Mouse (Mus musculus) embryonic stem cell, embryonic (primary cell): ENCODE data around the gene Slc30a2.
"Not testable (repeated sequence)": the region's sequence is repeated elsewhere in the genome, so short reads cannot be mapped to it uniquely, and the experiment has no call there.

Source experiments
- CTCF ChIA-PET, 4 experiments: fragments of 300-600 bp in 2 of 4; fragments of 350-600 bp in 2 of 4; sonication (Branson Sonifier 250); formaldehyde crosslinking; loops; one replicate each; lab custom pipeline; 2022; ENCODE audit warnings: inconsistent platforms in 2 of 4; lab: Charles Lee
- POLR2A ChIA-PET, 4 experiments: fragments of 300-600 bp in 2 of 4; fragments of 350-600 bp in 2 of 4; sonication (Branson Sonifier 250); formaldehyde crosslinking; loops; one replicate each; lab custom pipeline; 2022; ENCODE audit warnings: antibody characterized with exemption in 4 of 4, inconsistent platforms in 1 of 4; lab: Charles Lee

Slc30a2 gene

DNA sequence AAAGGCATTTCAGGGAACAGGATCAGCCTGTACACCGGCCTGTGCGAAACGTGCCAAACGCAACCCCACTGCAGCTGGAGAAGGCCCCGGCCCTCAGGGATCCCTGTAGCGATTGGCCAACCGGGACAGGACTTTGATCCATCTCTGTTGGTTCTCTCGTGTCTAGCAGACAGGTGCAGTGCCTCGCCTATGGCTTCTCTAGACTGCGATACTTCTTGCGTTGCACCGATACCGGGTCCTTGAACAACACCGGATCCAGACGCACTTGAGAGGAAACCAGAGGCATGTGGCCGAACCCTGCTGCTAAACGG lies 14.4 kb downstream of the Slc30a2 start:
- POLR2A ChIA-PET = interaction anchor here in 3 of 4 experiments (0.5 to 4.9 kb wide), 16 partner anchors 9 to 565 kb away, joined by 3 to 61 read pairs (median 6); partner anchors contain the start of genes Slc30a2 (in 3 of the 3) and Trim63 (in 2 of the 3)
- CTCF ChIA-PET = interaction anchor here in 3 of 4 experiments (0.5 to 3.0 kb wide), 16 partner anchors 9 to 811 kb away, joined by 3 to 21 read pairs (median 4); partner anchors contain the start of genes Nudc (in 1 of the 3) and Slc30a2 (in 1 of the 3)

GRCm38 (mm10) chr4:134359649-134360048 lies 16.7 kb downstream of the Slc30a2 start:
- ChIA-PET CTCF (no interaction called here), POLR2A (interaction anchor here in 2 of 4 experiments (0.9 to 4.9 kb wide), 9 partner anchors 8 to 43 kb away, joined by 3 to 28 read pairs (median 4); partner anchors contain the start of gene Slc30a2 (in 1 of the 2))

GRCm38 (mm10) chr4:134361215-134361614 lies 18.2 kb downstream of the Slc30a2 start:
- ChIA-PET POLR2A (interaction anchor here in 2 of 4 experiments (0.6 to 1.7 kb wide), 10 partner anchors 11 to 1881 kb away, joined by 3 to 8 read pairs (median 4); partner anchors contain the start of gene Trim63 (in 1 of the 2)), CTCF (interaction anchor here in 1 of 4 experiments (0.6 to 0.7 kb wide), 6 partner anchors 8 to 273 kb away, joined by 3 to 14 read pairs (median 4); partner anchors contain the start of gene Trim63)

- POLR2A ChIA-PET = interaction anchor here in 3 of 4 experiments (0.6 to 2.7 kb wide), 17 partner anchors 9 to 233 kb away, joined by 3 to 19 read pairs (median 5); partner anchors contain the start of genes Sh3bgrl3 (in 1 of the 3), Slc30a2 (in 1 of the 3) and Trim63 (in 1 of the 3)
- CTCF ChIA-PET = interaction anchor here in 1 of 4 experiments (0.6 to 1.0 kb wide), 6 partner anchors 10 to 167 kb away, joined by 3 read pairs; no protein-coding TSS in a partner anchor
Measured at GRCm38 (mm10) chr4:134362124-134362523, 19.1 kb downstream of the Slc30a2 start.

DNA sequence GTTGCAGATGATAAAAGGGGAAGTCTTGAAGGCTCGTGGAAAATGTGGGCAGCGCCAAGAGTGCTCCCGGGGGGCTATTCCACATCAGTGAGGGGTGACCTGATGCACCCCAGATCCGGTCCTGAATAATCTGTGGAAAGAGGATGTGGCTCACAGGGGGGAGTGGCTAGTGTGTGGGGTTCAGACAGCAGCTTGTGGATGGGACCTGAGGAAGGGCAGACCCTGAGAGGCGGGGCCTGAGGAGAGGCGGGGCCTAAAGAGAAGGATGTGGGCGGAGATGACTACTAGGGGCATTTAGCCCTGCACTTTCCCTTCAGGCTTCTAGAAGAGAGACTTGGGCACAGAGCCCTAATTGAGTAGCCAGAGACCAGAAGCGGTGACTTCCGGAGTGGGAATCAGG lies 19.6 kb downstream of the Slc30a2 start:
- CTCF ChIA-PET = interaction anchor here in 2 of 4 experiments (0.6 to 1.0 kb wide), 6 partner anchors 10 to 1286 kb away, joined by 3 to 5 read pairs (median 3); no protein-coding TSS in a partner anchor
- POLR2A ChIA-PET = interaction anchor here in 3 of 4 experiments (0.6 to 2.7 kb wide), 13 partner anchors 9 to 233 kb away, joined by 3 to 19 read pairs (median 6); partner anchors contain the start of genes Sh3bgrl3 (in 1 of the 3) and Slc30a2 (in 1 of the 3)

GRCm38 (mm10) chr4:134365280-134365679 lies 22.3 kb downstream of the Slc30a2 start:
- POLR2A ChIA-PET = interaction anchor here in 2 of 4 experiments (0.9 to 3.2 kb wide), 5 partner anchors 9 to 179 kb away, joined by 3 to 9 read pairs (median 4); partner anchors contain the start of gene Cep85 (in 1 of the 2)

GRCm38 (mm10) chr4:134370649-134371221 lies 27.8 kb downstream of the Slc30a2 start:
- ChIA-PET CTCF (interaction anchor here in 1 of 4 experiments (1.9 to 2.7 kb wide), 2 partner anchors 13 to 25 kb away, joined by 12 read pairs; partner anchors contain the start of gene Pafah2), POLR2A (interaction anchor here in 3 of 4 experiments (0.5 to 3.0 kb wide), 13 partner anchors 9 to 484 kb away, joined by 3 to 28 read pairs (median 4); partner anchors contain the start of gene Sh3bgrl3 (in 1 of the 3))

More at GRCm38 (mm10) chr4:134365280-134365679, 22.3 kb downstream of the Slc30a2 start:
- CTCF ChIA-PET = interaction anchor here in 1 of 4 experiments (0.7 to 1.8 kb wide), 3 partner anchors 13 to 354 kb away, joined by 3 to 4 read pairs (median 4); no protein-coding TSS in a partner anchor

- CTCF ChIA-PET = interaction anchor here (0.5 to 2.7 kb wide), 14 partner anchors 14 to 416 kb away, joined by 3 to 12 read pairs (median 4); partner anchors contain the start of genes Pafah2 (in 1 of the 4) and Trim63 (in 1 of the 4)
- POLR2A ChIA-PET = interaction anchor here in 3 of 4 experiments (0.6 to 3.0 kb wide), 22 partner anchors 7 to 460 kb away, joined by 3 to 28 read pairs (median 4); partner anchors contain the start of genes Cep85 (in 1 of the 3), Extl1 (in 1 of the 3) and Pafah2 (in 1 of the 3)
Measured at GRCm38 (mm10) chr4:134371316-134371855, 28.4 kb downstream of the Slc30a2 start.

DNA sequence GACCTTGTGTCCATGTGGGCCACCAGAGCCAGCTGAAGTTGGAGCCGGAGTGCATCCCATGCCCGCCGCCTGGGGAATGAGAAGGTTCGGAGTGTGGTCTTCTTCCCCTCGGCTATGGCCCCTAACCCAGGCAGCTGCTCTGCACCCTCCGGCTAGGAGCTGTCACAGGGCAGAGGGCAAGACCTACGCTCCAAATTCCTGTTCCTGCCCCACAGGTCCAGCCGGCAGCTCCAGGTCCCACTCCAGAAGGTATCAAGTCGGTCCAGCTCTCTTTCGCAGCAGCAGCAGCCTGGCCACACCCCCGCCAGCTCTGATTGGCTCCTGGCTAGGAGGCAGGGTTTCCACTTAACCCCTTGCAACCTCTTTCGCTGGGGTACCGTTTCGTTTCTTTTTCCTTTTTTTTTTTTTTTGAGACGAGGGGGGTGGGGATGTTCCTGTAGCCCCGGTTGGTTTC lies 29.3 kb downstream of the Slc30a2 start:
- ChIA-PET POLR2A (interaction anchor here (0.5 to 3.0 kb wide), 45 partner anchors 8 to 1246 kb away, joined by 3 to 28 read pairs (median 4); partner anchors contain the start of genes Cep85 (in 1 of the 4), Extl1 (in 1 of the 4), Grrp1 (in 1 of the 4) and Pafah2 (in 1 of the 4)), CTCF (interaction anchor here (0.5 to 2.7 kb wide), 27 partner anchors 10 to 993 kb away, joined by 3 to 14 read pairs (median 3); partner anchors contain the start of genes Cep85 (in 2 of the 4), Pafah2 (in 1 of the 4) and Trim63 (in 1 of the 4))

DNA sequence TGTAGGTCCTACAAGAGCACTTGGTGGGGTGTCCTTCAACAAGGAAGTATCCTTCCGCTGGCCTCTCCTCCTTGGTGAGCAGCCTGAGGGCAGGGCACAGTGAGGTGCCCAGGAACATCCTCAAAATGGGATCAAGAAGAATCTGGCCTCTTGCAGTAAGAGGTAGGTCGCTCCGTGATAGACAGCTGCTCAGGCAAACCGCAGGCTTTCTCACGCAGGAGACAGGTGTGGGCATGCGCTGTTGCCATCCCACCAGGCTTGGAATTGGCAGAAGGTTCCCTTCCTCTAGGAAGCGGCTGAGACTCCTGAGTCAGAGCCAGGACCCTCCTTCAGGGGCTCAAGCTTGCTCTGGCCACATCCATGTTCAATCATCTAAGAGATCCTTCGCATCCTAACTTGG lies 30.3 kb downstream of the Slc30a2 start:
- ChIA-PET CTCF (interaction anchor here in 3 of 4 experiments (0.7 to 2.7 kb wide), 4 partner anchors 16 to 81 kb away, joined by 3 to 12 read pairs (median 6); no protein-coding TSS in a partner anchor), POLR2A (interaction anchor here in 3 of 4 experiments (0.5 to 2.6 kb wide), 14 partner anchors 11 to 559 kb away, joined by 3 to 15 read pairs (median 4); partner anchors contain the start of genes Grrp1 (in 1 of the 3) and Slc30a2 (in 1 of the 3))

GRCm38 (mm10) chr4:134374306-134374705 lies 31.3 kb downstream of the Slc30a2 start:
- CTCF ChIA-PET = interaction anchor here (0.6 to 1.2 kb wide), 9 partner anchors 12 to 355 kb away, joined by 3 to 8 read pairs (median 3); partner anchors contain the start of gene Aunip (in 1 of the 4)

GRCm38 (mm10) chr4:134378089-134378615 lies 35.2 kb downstream of the Slc30a2 start:
- POLR2A ChIA-PET = interaction anchor here in 3 of 4 experiments (0.6 to 4.0 kb wide), 40 partner anchors 10 to 348 kb away, joined by 3 to 23 read pairs (median 4); partner anchors contain the start of genes Cep85 (in 2 of the 3), Pafah2 (in 2 of the 3), Pdik1l (in 1 of the 3) and Slc30a2 (in 1 of the 3)

More at GRCm38 (mm10) chr4:134374306-134374705, 31.3 kb downstream of the Slc30a2 start:
- POLR2A ChIA-PET = interaction anchor here in 3 of 4 experiments (0.6 to 1.3 kb wide), 6 partner anchors 9 to 598 kb away, joined by 3 to 7 read pairs (median 3); partner anchors contain the start of gene Trim63 (in 1 of the 3)

DNA sequence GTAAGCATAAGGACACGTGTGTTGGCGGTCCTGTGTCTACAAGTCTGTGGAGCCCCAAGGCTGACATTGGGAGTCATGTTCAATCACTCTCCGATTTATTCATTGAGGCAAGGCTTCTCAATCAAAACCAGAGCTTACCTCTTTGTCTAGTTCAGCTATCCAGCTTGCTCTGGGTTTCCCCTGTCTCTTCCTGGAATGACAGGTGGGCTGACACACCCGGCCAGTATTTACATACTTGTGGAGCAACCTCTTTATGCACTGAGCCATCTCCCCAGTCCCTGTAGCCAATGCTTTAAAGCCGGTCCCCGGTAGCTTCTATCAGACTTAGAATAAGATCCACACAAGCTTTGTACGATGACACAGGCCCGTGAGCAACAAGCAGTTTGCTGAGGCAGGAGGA lies 36.5 kb downstream of the Slc30a2 start:
- CTCF ChIA-PET = interaction anchor here in 3 of 4 experiments (0.8 to 3.1 kb wide), 12 partner anchors 8 to 193 kb away, joined by 3 to 11 read pairs (median 4); partner anchors contain the start of genes Cep85 (in 1 of the 3), Pafah2 (in 1 of the 3) and Zfp593 (in 1 of the 3)
- POLR2A ChIA-PET = interaction anchor here (0.6 to 2.5 kb wide), 46 partner anchors 8 to 534 kb away, joined by 3 to 23 read pairs (median 4); partner anchors contain the start of genes Cep85 (in 3 of the 4), Trim63 (in 2 of the 4), Aunip (in 1 of the 4) and Pafah2 (in 1 of the 4)

More at GRCm38 (mm10) chr4:134378089-134378615, 35.2 kb downstream of the Slc30a2 start:
- CTCF ChIA-PET = interaction anchor here in 3 of 4 experiments (0.5 to 3.1 kb wide), 18 partner anchors 9 to 133 kb away, joined by 3 to 11 read pairs (median 4); partner anchors contain the start of genes Pafah2 (in 1 of the 3), Pdik1l (in 1 of the 3), Trim63 (in 1 of the 3) and Zfp593 (in 1 of the 3)

DNA sequence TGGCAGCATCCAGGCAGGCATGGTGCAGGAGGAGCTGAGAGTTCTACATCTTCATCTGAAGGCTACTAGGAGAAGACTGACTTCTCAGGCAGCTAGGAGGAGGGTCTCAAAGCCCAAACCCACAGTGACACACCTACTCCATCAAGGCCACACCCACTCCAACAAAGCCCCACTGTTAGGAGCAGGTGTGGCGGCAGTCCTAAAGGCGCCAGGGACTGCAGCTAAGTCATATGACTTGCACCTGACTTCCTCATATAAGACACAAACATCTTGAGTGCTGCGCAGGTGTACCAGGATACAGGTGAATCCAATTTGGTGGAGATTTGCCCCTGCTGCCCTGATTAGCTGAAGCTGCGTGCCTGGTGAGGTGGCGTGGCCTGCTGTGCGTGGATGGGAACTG lies 40.8 kb downstream of the Slc30a2 start, which contains the start of gene Extl1:
TSS of gene Extl1 (minus strand) at position 101 of the 400 bp plus-strand sequence.
- CTCF ChIA-PET = not testable (repeated sequence)
- POLR2A ChIA-PET = interaction anchor here in 1 of 4 experiments (0.7 to 1.1 kb wide), 3 partner anchors 12 to 196 kb away, joined by 3 read pairs; partner anchors contain the start of gene Cep85

- CTCF ChIA-PET = interaction anchor here (0.6 to 2.0 kb wide), 20 partner anchors 8 to 200 kb away, joined by 3 to 8 read pairs (median 4); partner anchors contain the start of genes Pafah2 (in 2 of the 4), Cep85 (in 1 of the 4) and Trim63 (in 1 of the 4)
- POLR2A ChIA-PET = interaction anchor here in 1 of 4 experiments (0.9 to 1.5 kb wide), 3 partner anchors 9 to 100 kb away, joined by 3 to 7 read pairs (median 4); partner anchors contain the start of gene Pafah2
Measured at GRCm38 (mm10) chr4:134387268-134387667, 44.3 kb downstream of the Slc30a2 start.
